Mouse (Mus musculus): ENCODE measurements around the gene Pcgf2. TPM values are rescaled to one million over a fixed set of nuclear protein-coding genes. Genes with fewer than 3 reads are reported as not detected.
A peak's percentile ranks its signal among the peaks of the same experiment; 100 is the strongest.
"Not testable (repeated sequence)": the region's sequence is repeated elsewhere in the genome, so short reads cannot be mapped to it uniquely, and the experiment has no call there.

The Pcgf2 gene
- polyA plus RNA-seq, 1 experiment from 2014 or later: 18.6 TPM

GRCm38 (mm10) chr11:97737600-97737999 lies 37.3 kb upstream of the Pcgf2 start:
- Histone ChIP-seq H3K36me3 (peaks cover under 1% of the 10 kb centered on the region; the same call in 1 of the 2 replicates), H3K27ac (replicated peaks) (no peak overlapping the region), H3K4me3 (no peak overlapping the region), H3K4me1 (peaks cover 21% of the 10 kb centered on the region), H3K27me3 (ENCODE audit: low read depth, poor library complexity, severe bottlenecking) (no peaks in the 10 kb centered on the region), H3K9me3 (replicated peaks) (no peaks in the 10 kb centered on the region)
- 88% methylated on average over 4 of the region's 4 CpGs for WGBS
- DNase-seq (ENCODE audit: low spot score): no peak

GRCm38 (mm10) chr11:97736645-97737044 lies 36.3 kb upstream of the Pcgf2 start:
- 90% methylated on average over 5 of the region's 5 CpGs for WGBS
- peaks cover 10% of the 10 kb centered on the region for H3K36me3 ChIP-seq
- no peaks in the 10 kb centered on the region for H3K27me3 ChIP-seq (ENCODE audit: low read depth, poor library complexity, severe bottlenecking)
- H3K4me3 ChIP-seq: no peak overlapping the region
- peaks cover 15% of the 10 kb centered on the region for H3K4me1 ChIP-seq
- H3K9me3 ChIP-seq (replicated peaks): no peaks in the 10 kb centered on the region
- no peak for DNase-seq (ENCODE audit: low spot score)
- no peak overlapping the region for H3K27ac ChIP-seq (replicated peaks)

- H3K27me3 ChIP-seq (ENCODE audit: low read depth, poor library complexity, severe bottlenecking); DNase-seq (ENCODE audit: low spot score); H3K4me3 ChIP-seq; H3K27ac ChIP-seq (replicated peaks); H3K4me1 ChIP-seq; H3K9me3 ChIP-seq (replicated peaks): not testable (repeated sequence)
- peaks cover 28% of the 10 kb centered on the region for H3K36me3 ChIP-seq
- 87% methylated on average over 5 of the region's 5 CpGs for WGBS
These were observed 34.5 kb upstream of the Pcgf2 start for GRCm38 (mm10) chr11:97734810-97735209.

GRCm38 (mm10) chr11:97733689-97734088 lies 33.4 kb upstream of the Pcgf2 start:
- DNase-seq (ENCODE audit: low spot score): no peak
- Histone ChIP-seq H3K4me3 (no peak overlapping the region), H3K36me3 (peaks cover 39% of the 10 kb centered on the region), H3K9me3 (replicated peaks) (no peaks in the 10 kb centered on the region), H3K27ac (replicated peaks) (0 out of 2 replicates have a peak overlapping the region, but pooled peaks have one; percentile 19), H3K27me3 (ENCODE audit: low read depth, poor library complexity, severe bottlenecking) (no peaks in the 10 kb centered on the region), H3K4me1 (peaks cover 15% of the 10 kb centered on the region)
- 56% methylated on average over 10 of the region's 10 CpGs for WGBS

GRCm38 (mm10) chr11:97728730-97729129 lies 28.4 kb upstream of the Pcgf2 start:
- 93% methylated on average over 7 of the region's 7 CpGs for WGBS
- no peak overlapping the region for H3K27ac ChIP-seq (replicated peaks)
- H3K36me3 ChIP-seq: peaks cover 88% of the 10 kb centered on the region
- no peak overlapping the region for H3K4me3 ChIP-seq
- H3K9me3 ChIP-seq (replicated peaks): no peaks in the 10 kb centered on the region
- DNase-seq (ENCODE audit: low spot score): no peak
- H3K4me1 ChIP-seq: peaks cover 9% of the 10 kb centered on the region
- no peaks in the 10 kb centered on the region for H3K27me3 ChIP-seq (ENCODE audit: low read depth, poor library complexity, severe bottlenecking)

GRCm38 (mm10) chr11:97728311-97728710 lies 28.0 kb upstream of the Pcgf2 start:
- Histone ChIP-seq H3K4me3 (no peak overlapping the region), H3K4me1 (0 out of 2 replicates have a peak, but pooled peaks cover 7% of the 10 kb centered on the region), H3K9me3 (replicated peaks) (no peaks in the 10 kb centered on the region), H3K36me3 (peaks cover 92% of the 10 kb centered on the region), H3K27ac (replicated peaks) (no peak overlapping the region), H3K27me3 (ENCODE audit: low read depth, poor library complexity, severe bottlenecking) (no peaks in the 10 kb centered on the region)
- no peak for DNase-seq (ENCODE audit: low spot score)
- 83% methylated on average over 7 of the region's 7 CpGs for WGBS

GRCm38 (mm10) chr11:97723709-97724108 lies 23.4 kb upstream of the Pcgf2 start:
- H3K36me3 ChIP-seq: peaks cover 99% of the 10 kb centered on the region
- peaks cover 8% of the 10 kb centered on the region; the same call in 1 of the 2 replicates for H3K9me3 ChIP-seq (replicated peaks)
- 88% methylated on average over 7 of the region's 7 CpGs for WGBS
- no peak for DNase-seq (ENCODE audit: low spot score)
- no peak overlapping the region for H3K27ac ChIP-seq (replicated peaks)
- H3K27me3 ChIP-seq (ENCODE audit: low read depth, poor library complexity, severe bottlenecking): no peaks in the 10 kb centered on the region
- H3K4me1 ChIP-seq: 0 out of 2 replicates have a peak, but pooled peaks cover 1% of the 10 kb centered on the region
- H3K4me3 ChIP-seq: no peak overlapping the region

GRCm38 (mm10) chr11:97721338-97721737 lies 21.0 kb upstream of the Pcgf2 start:
- Histone ChIP-seq H3K9me3 (replicated peaks) (peaks cover 8% of the 10 kb centered on the region; the same call in 1 of the 2 replicates), H3K4me3 (no peak overlapping the region), H3K36me3 (peaks cover 97% of the 10 kb centered on the region), H3K27ac (replicated peaks) (no peak overlapping the region), H3K27me3 (ENCODE audit: low read depth, poor library complexity, severe bottlenecking) (no peaks in the 10 kb centered on the region), H3K4me1 (no peaks in the 10 kb centered on the region)
- no peak for DNase-seq (ENCODE audit: low spot score)
- WGBS: 91% methylated on average over 4 of the region's 4 CpGs

- WGBS: 90% methylated on average over 4 of the region's 4 CpGs
- peaks cover 97% of the 10 kb centered on the region for H3K36me3 ChIP-seq
These were observed 18.7 kb upstream of the Pcgf2 start for GRCm38 (mm10) chr11:97719041-97719440.

GRCm38 (mm10) chr11:97718281-97718860 lies 18.1 kb upstream of the Pcgf2 start:
- Histone ChIP-seq H3K36me3 (peaks cover 97% of the 10 kb centered on the region), H3K4me1 (no peaks in the 10 kb centered on the region)
- 90% methylated on average over 15 of the region's 15 CpGs for WGBS

More at GRCm38 (mm10) chr11:97719041-97719440, 18.7 kb upstream of the Pcgf2 start:
- Histone ChIP-seq H3K9me3 (replicated peaks) (peaks cover 8% of the 10 kb centered on the region; the same call in 1 of the 2 replicates), H3K4me1 (no peaks in the 10 kb centered on the region), H3K27ac (replicated peaks) (no peak overlapping the region), H3K4me3 (no peak overlapping the region), H3K27me3 (ENCODE audit: low read depth, poor library complexity, severe bottlenecking) (no peaks in the 10 kb centered on the region)
- DNase-seq (ENCODE audit: low spot score): no peak

GRCm38 (mm10) chr11:97717369-97718280 lies 17.3 kb upstream of the Pcgf2 start:
- 90% methylated on average over 26 of the region's 26 CpGs for WGBS
- Histone ChIP-seq H3K27ac (replicated peaks) (no peak overlapping the region), H3K4me3 (no peak overlapping the region), H3K36me3 (peaks cover 97% of the 10 kb centered on the region), H3K4me1 (no peaks in the 10 kb centered on the region), H3K9me3 (replicated peaks) (peaks cover 8% of the 10 kb centered on the region; the same call in 1 of the 2 replicates), H3K27me3 (ENCODE audit: low read depth, poor library complexity, severe bottlenecking) (no peaks in the 10 kb centered on the region)
- no peak for DNase-seq (ENCODE audit: low spot score)

More at GRCm38 (mm10) chr11:97718281-97718860, 18.1 kb upstream of the Pcgf2 start:
- no peak overlapping the region for H3K27ac ChIP-seq (replicated peaks)
- no peak overlapping the region for H3K4me3 ChIP-seq
- H3K27me3 ChIP-seq (ENCODE audit: low read depth, poor library complexity, severe bottlenecking): no peaks in the 10 kb centered on the region
- no peak for DNase-seq (ENCODE audit: low spot score)
- peaks cover 8% of the 10 kb centered on the region; the same call in 1 of the 2 replicates for H3K9me3 ChIP-seq (replicated peaks)

- Histone ChIP-seq H3K4me3 (no peak overlapping the region), H3K9me3 (replicated peaks) (no peaks in the 10 kb centered on the region), H3K36me3 (peaks cover 97% of the 10 kb centered on the region), H3K4me1 (no peaks in the 10 kb centered on the region), H3K27ac (replicated peaks) (no peak overlapping the region), H3K27me3 (ENCODE audit: low read depth, poor library complexity, severe bottlenecking) (no peaks in the 10 kb centered on the region)
- DNase-seq (ENCODE audit: low spot score): no peak
- 89% methylated on average over 8 of the region's 8 CpGs for WGBS
These were observed 15.7 kb upstream of the Pcgf2 start for GRCm38 (mm10) chr11:97716021-97716420.
